Mouse (Mus musculus): ENCODE measurements around the gene Dennd1c. TPM values are rescaled to one million over a fixed set of nuclear protein-coding genes. Genes with fewer than 3 reads are reported as not detected.

Gene Dennd1c
- total RNA-seq (2023), result 176 and 217 TPM in 2 replicates

DNA sequence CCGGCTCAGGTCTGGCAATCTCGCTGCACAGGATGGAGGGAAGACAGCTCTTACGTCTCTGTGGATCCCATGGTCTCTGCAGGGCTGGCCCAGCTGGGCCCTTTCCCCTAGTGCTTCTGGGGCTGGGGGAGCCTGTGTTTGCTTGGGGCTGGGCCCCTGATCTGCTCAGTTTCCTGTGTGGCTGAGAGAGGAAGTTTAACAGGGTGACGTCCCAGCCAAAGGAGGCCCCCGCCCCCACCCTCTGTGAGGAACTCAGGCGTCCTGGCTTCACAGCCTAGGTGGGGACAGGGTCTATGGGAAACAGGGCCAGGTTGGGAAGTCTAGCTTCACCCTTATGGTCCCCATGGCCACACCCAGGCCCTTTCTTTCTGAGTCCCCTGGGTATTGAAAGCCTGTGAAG is at the start of gene Dennd1c:
Gene Dennd1c, minus strand, starts transcription at position 179 of the 400 bp plus-strand sequence.

DNA sequence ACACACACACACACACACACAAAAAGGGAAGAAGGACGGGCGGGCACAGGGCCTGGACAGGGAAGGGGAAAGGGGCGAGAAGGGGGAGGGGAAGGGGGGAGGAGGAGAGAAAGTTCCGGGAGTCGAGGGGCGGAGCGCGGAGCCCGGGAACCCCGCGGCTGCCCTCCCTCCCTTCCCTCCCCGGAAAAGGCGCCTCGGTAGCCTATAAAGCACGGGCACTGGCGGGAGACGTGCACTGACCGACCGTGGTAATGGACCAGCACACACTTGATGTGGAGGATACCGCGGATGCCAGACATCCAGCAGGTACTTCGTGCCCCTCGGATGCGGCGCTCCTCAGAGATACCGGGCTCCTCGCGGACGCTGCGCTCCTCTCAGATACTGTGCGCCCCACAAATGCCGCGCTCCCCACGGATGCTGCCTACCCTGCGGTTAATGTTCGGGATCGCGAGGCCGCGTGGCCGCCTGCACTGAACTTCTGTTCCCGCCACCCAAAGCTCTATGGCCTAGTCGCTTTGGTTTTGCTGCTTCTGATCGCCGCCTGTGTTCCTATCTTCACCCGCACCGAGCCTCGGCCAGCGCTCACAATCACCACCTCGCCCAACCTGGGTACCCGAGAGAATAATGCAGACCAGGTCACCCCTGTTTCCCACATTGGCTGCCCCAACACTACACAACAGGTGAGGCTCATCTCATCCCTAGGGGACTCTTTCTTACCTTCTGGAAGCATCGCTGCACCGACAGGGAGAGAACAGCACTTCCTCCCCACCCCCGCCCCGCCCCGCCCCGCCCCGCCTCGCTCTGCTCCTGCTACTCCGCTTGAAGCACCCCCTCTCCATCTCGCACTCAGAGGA is 27.1 kb upstream of the Dennd1c start, which contains the start of gene Tnfsf9:
Gene Tnfsf9, plus strand, starts transcription at position 145 of the 854 bp plus-strand sequence.

GRCm38 (mm10) chr17:57087049-57087832 is 8.9 kb upstream of the Dennd1c start, which contains the start of gene Tubb4a:
Gene Tubb4a (minus strand): TSS chr17:57087782.

GRCm38 (mm10) chr17:57059486-57059977 is 18.8 kb downstream of the Dennd1c start, which contains the start of gene Slc25a23:
Gene Slc25a23 (minus strand): TSS chr17:57059863.

DNA sequence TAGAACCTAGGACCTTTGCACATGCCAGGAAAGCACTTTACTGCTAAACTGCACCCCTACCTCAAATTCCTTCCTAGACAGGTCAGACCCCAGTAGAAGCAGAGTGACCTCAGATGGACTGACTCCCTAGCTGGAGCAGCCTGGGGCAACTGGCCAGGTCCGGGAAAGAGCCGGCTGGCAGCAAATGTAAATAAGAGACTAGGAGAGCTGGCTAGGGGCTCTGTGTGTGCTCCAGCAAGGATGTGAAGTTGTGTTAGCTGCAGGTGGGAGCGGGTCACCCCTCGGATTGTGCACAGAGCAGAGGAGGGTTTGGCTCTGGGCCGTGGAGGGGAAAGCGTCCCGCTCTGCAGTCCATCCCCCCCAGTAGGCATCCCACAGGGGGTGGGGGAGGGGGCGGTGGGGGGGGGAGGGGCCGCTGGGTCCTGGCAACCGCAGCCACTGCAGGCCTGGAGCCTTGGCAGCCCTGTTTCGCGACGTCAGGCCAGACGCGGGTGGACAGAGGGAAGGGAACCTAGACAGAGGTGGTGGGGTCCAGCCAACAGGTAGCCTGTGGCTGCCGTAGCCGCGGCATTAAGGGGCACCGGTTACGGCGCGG is 19.3 kb downstream of the Dennd1c start, which contains the start of gene Crb3:
Gene Crb3, plus strand, starts transcription at position 215 of the 595 bp plus-strand sequence.

GRCm38 (mm10) chr17:57041554-57041953 is 36.8 kb downstream of the Dennd1c start, which contains the start of gene Slc25a41:
Gene Slc25a41 (minus strand): TSS chr17:57041654.

DNA sequence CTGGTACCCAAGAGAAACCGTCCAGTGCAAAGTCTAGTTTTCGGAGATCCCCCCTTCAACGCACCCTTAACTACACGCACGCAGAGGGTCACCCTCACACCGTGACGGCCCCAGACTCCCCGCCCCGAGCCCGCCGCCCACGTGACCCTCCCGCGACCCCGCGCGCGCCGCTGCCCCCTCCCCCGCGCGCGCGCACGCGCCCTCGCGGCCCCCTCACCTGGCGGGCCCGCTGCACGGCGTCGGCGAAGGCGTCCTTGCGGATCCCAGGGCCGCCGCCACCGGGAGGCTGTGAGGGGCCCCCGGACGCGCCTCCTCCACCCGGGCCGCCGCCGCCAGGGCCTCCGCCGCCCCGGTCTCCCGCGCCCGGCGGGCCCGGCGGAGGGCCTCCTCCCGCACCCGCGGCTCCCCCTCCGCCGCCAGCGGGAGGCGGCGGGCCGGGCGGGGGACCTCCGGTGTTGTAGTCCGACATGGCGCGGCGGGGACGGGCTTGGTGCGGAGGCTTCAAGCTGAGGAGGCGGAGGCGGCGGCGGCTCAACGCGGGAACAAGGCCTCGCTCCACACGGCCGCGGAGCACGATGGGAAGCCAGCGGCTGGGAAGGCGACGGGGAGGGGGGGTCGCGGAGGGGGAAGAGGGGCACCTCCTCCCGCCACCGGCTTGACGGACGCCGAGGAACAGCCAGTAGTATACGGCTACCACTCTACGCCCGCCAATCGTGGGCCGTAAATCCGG is 47.2 kb downstream of the Dennd1c start, which contains the start of gene Khsrp:
Gene Khsrp, minus strand, starts transcription at position 592 of the 730 bp plus-strand sequence.

Other genes with a start within 250 kb of the Dennd1c start
- gene Rfx2, start 247.5 kb downstream of the Dennd1c start, total RNA-seq (2023), result 10.2 and 12.6 TPM in 2 replicates
- not detected in 2 replicates for gene Acsbg2, start 204.1 kb downstream of the Dennd1c start, total RNA-seq (2023)
- 0.38 TPM in 1 of 2 replicates, not detected in the other for gene 1700061G19Rik, start 203.0 kb downstream of the Dennd1c start, total RNA-seq (2023)
- gene Mllt1, start 143.1 kb downstream of the Dennd1c start, total RNA-seq (2023), result 15.6 and 19.8 TPM in 2 replicates
- gene Acer1, start 96.4 kb downstream of the Dennd1c start, total RNA-seq (2023), result not detected in 2 replicates
- 5.8 and 10.5 TPM in 2 replicates for gene Clpp, start 88.2 kb downstream of the Dennd1c start, total RNA-seq (2023)
- gene Alkbh7, start 81.2 kb downstream of the Dennd1c start, total RNA-seq (2023), result 6.7 and 8.1 TPM in 2 replicates
- not detected in 2 replicates for gene Pspn, start 78.5 kb downstream of the Dennd1c start, total RNA-seq (2023)
- 73.8 and 75.6 TPM in 2 replicates for gene Gtf2f1, start 67.2 kb downstream of the Dennd1c start, total RNA-seq (2023)
- gene Gm17949, start 67.0 kb downstream of the Dennd1c start, total RNA-seq (2023), result not detected in 2 replicates
- 83.8 and 92.7 TPM in 2 replicates for gene Khsrp, start 47.0 kb downstream of the Dennd1c start, total RNA-seq (2023)
- not detected in 2 replicates for gene Slc25a41, start 36.9 kb downstream of the Dennd1c start, total RNA-seq (2023)
- gene Crb3, start 19.4 kb downstream of the Dennd1c start, total RNA-seq (2023), result not detected in 2 replicates
- 1.9 and 2.4 TPM in 2 replicates for gene Slc25a23, start 18.7 kb downstream of the Dennd1c start, total RNA-seq (2023)
- gene Tubb4a, start 9.3 kb upstream of the Dennd1c start, total RNA-seq (2023), result not detected in 2 replicates
- 2.5 and 4.0 TPM in 2 replicates for gene Tnfsf9, start 26.8 kb upstream of the Dennd1c start, total RNA-seq (2023)
- gene Cd70, start 71.3 kb upstream of the Dennd1c start, total RNA-seq (2023), result not detected in 2 replicates
- gene Tnfsf14, start 115.7 kb upstream of the Dennd1c start, total RNA-seq (2023), result 34.1 and 36.0 TPM in 2 replicates
- 448 and 499 TPM in 2 replicates for gene C3, start 149.6 kb upstream of the Dennd1c start, total RNA-seq (2023)
- 51.7 and 53.6 TPM in 2 replicates for gene Gpr108, start 169.9 kb upstream of the Dennd1c start, total RNA-seq (2023)
- 3.5 and 6.1 TPM in 2 replicates for gene Trip10, start 170.9 kb upstream of the Dennd1c start, total RNA-seq (2023)
- 148 and 202 TPM in 2 replicates for gene Vav1, start 200.6 kb upstream of the Dennd1c start, total RNA-seq (2023)